Mouse (Mus musculus) inflammation-experienced regulatory T-cells, adult 16 weeks (primary cell): ENCODE data around the gene Lig1. TPM values are rescaled to one million over a fixed set of nuclear protein-coding genes. Genes with fewer than 3 reads are reported as not detected.

Experiments
- polyA plus RNA-seq: library from polyadenylated mRNA; unstranded; fragments of 100-300 nt; shearing (Covaris generic); gene quantifications from one replicate; pipeline ENCODE4 v1.2.1, GENCODE M21; 2017

Lig1 gene
- 27.6 TPM for polyA plus RNA-seq

GRCm38 (mm10) chr7:13277081-13277480 lies at the start of gene Lig1:
Gene Lig1, plus strand, starts transcription at chr7:13277283.

GRCm38 (mm10) chr7:13278308-13278891 lies 1.3 kb downstream of the Lig1 start, which contains the start of gene Zswim9:
Gene Zswim9, minus strand, starts transcription at chr7:13278721.

DNA sequence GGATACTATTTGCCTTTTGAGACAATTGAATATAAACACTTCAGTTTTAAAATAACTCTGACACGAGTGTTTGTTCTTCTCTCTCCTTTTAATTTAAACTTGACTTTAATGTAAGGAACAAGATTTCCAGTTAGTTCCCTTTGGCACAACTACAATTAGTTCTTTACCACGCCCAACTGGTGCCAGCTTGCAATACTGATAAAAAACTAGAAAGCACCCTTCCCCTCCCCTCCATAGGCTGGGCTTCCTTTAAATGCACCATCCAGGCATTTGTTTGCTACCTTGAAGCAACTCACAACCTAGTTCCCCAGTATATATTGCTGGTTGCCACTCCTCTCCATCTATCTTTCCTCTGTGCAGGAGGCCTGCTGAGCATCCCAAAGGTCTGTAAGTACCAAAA lies 47.2 kb downstream of the Lig1 start, which contains the start of gene Pla2g4c:
Gene Pla2g4c (plus strand): TSS at position 340 of the 400 bp plus-strand sequence.

Other genes with a start within 250 kb of the Lig1 start
- 262 TPM for gene Chmp2a, start 242.5 kb upstream of the Lig1 start, polyA plus RNA-seq
- 8.9 TPM for gene Ube2m, start 239.0 kb upstream of the Lig1 start, polyA plus RNA-seq
- 0.28 TPM for gene Mzf1, start 222.5 kb upstream of the Lig1 start, polyA plus RNA-seq
- gene Vmn1r85, start 182.1 kb upstream of the Lig1 start, polyA plus RNA-seq: not detected
- gene Vmn1r86, start 157.4 kb upstream of the Lig1 start, polyA plus RNA-seq: not detected
- not detected for gene Vmn1r87, start 137.1 kb upstream of the Lig1 start, polyA plus RNA-seq
- gene Vmn1r88, start 117.7 kb upstream of the Lig1 start, polyA plus RNA-seq: 0.06 TPM
- gene Vmn1r89, start 64.3 kb upstream of the Lig1 start, polyA plus RNA-seq: not detected
- gene Zswim9, start 1.4 kb downstream of the Lig1 start, polyA plus RNA-seq: 5.5 TPM
- 0.15 TPM for gene Pla2g4c, start 47.4 kb downstream of the Lig1 start, polyA plus RNA-seq
- gene Cabp5, start 120.8 kb downstream of the Lig1 start, polyA plus RNA-seq: not detected
- gene Bsph1, start 173.6 kb downstream of the Lig1 start, polyA plus RNA-seq: not detected